Mouse (Mus musculus): ENCODE data around the gene Tmem151b.

The Tmem151b gene

GRCm38 (mm10) chr17:45564531-45565084, 15.1 kb upstream of the Tmem151b start:
- peak; percentile 50 for DNase-seq (ENCODE audit: low read depth, low spot score)

- peak; percentile 90 for DNase-seq (ENCODE audit: low read depth, low spot score)
Observed at GRCm38 (mm10) chr17:45563655-45564530, 14.4 kb upstream of the Tmem151b start, which contains the start of gene Slc35b2. Gene Slc35b2 (plus strand): TSS chr17:45563874.

DNA sequence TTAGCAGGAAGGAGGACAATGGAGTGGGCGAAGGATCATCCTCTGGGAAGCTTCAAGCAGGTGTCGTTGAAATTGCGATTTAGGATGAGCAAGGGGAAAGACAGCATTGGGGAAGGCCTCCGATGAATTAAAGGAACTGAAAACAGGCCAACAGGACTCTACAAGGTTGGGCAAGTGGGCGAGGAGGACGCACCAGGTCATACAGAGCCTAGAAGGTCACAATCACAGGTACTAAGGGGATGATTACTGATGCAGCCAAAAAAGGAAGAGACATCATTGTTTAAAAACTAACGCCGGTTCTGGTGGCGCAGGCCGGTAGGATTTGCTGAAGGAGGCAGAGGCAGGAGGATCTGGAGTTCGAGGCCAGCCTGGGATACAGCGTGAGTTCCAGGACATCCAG, 13.7 kb upstream of the Tmem151b start:
- no peak for DNase-seq (ENCODE audit: low read depth, low spot score)

DNA sequence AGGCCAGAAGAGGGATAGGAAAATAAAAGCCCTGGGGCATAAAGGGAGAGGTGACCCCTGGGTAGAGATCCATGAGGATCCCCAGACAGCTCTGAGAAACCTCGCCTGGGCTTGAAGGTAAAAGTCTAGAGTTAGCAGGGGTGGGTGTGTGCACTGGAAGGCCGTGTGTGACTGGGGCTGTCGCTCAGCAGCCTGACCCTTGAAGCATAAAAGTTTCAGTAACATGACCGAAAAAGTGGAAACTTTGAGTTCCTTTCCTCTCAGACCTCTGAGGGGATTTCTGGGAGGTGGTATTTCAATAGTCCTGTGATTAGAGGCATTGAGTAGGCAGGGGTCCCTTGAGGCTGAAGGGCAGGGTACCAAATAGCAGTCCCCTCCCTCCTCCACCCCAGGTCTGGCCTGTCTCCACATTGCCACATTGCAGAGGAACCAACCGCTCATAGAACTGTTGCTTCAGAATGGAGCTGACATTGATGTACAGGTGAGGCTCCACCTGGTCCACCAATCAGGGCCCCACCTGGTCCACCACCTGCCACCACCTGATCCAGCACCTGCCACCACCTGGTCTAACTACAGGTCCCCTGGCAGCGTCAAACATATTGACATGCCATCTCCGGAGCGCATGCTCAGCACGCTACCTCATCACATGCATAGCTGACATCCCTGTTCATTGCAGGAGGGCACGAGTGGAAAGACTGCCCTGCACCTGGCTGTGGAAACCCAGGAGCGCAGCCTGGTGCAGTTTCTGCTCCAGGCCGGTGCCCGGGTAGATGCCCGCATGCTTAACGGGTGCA, 10.5 kb upstream of the Tmem151b start:
- peak; percentile 16 for DNase-seq (ENCODE audit: low read depth, low spot score)

DNA sequence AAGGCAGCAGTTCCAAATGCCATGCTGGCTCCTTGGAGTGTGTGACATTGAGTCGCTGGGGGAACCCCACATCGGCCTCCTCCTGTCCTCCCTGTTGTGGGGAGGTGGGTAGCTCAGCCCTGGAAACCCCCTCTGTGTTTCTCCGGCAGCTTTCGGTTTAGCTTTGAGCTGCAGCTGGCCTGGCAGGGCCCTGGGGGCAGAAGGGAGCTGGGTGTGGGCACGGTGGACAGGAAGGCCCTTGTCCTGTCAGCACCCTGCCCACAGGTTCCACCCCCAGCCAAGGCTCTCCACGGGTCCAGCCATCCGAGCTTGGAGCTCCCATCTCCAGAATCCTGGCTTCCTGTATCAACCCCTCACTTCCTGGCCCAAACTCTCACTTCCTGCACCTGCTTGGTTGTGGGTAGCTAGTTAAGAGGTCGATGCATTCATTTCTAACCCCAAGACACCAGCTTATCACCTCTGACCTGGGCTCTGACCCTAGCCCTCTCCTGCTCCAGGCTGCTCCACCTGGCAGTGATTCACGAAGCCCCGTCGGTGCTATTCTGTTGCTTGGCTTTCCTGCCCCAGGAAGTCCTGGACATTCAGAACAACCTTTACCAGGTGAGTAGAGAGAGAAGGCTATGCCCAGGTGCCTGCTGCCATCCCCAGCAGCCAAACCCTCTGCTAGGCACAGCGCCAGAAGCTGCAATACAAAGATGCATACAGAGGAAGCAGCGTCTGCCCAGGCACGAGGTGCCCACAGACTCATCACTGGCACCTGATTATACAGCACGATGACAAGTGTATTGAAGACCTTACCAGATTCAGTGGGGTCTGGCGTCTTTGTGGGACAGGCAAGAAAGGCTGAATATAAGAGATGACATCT, 8.8 kb upstream of the Tmem151b start:
- peak; percentile 83 for DNase-seq (ENCODE audit: low read depth, low spot score)

GRCm38 (mm10) chr17:45557246-45557824, 7.9 kb upstream of the Tmem151b start:
- peak; percentile 68 for DNase-seq (ENCODE audit: low read depth, low spot score)

DNA sequence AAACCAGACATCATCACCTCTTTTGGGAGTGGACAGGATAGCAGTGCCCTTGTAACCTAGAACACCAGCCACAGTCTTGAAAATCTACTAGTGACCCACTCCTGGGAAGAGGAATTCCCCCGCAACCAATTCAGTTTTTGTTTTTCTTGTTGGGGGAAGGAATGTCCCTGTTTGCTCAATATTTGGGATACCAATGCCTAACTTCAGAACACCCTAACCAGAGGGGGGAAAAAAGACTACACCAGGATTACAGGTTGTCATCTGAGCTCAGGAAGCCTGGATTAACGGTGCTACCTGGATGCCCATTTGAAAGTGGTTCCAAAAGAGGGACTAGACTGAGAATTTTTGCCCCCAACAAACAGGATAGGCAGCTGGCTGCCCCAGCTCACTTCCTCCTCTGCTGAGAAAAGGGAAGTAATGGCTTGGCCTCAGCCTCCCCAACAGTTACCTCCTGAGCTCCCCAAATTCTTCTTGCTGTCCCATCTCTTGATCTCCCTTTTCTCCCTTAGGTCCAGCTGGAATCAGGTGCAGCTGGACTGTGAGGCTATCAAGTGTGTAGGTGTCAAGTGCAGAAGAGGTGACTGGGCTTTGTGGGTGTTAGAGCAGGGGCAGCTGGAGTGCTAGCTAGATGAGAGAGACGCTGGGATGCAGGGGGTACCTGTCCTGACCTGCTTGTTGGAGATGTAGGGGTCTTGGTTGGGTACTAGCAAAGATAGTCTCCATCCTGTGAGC, 7.2 kb upstream of the Tmem151b start:
- no peak for DNase-seq (ENCODE audit: low read depth, low spot score)

GRCm38 (mm10) chr17:45556107-45556489, 6.6 kb upstream of the Tmem151b start:
- no peak for DNase-seq (ENCODE audit: low read depth, low spot score)

- DNase-seq (ENCODE audit: low read depth, low spot score) = peak; percentile 96
Observed at GRCm38 (mm10) chr17:45555452-45556106, 6.1 kb upstream of the Tmem151b start, which contains the start of gene Nfkbie. Gene Nfkbie (plus strand): TSS chr17:45555703.

- peak; percentile 42 for DNase-seq (ENCODE audit: low read depth, low spot score)
Observed at GRCm38 (mm10) chr17:45554420-45554819, 4.9 kb upstream of the Tmem151b start.

DNA sequence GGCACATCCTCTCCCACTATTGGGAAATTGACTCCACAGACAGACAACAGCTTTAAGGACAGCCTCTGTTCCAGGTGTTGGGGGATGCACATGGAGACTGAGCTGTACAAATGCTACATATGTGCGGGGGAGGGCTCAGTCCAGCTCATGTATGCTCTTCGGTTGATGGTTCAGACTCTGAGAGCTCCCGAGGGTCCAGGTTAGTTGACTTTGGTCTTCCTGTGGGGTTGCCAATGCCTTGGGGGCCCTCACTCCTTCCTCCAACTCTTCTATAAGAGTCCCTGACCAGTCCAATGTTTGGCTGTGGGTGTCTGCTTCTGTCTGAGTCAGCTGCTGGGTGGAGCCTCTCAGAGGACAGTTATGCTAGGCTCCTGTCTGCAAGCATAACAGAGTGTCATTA, 3.6 kb upstream of the Tmem151b start:
- DNase-seq (ENCODE audit: low read depth, low spot score) = no peak

DNA sequence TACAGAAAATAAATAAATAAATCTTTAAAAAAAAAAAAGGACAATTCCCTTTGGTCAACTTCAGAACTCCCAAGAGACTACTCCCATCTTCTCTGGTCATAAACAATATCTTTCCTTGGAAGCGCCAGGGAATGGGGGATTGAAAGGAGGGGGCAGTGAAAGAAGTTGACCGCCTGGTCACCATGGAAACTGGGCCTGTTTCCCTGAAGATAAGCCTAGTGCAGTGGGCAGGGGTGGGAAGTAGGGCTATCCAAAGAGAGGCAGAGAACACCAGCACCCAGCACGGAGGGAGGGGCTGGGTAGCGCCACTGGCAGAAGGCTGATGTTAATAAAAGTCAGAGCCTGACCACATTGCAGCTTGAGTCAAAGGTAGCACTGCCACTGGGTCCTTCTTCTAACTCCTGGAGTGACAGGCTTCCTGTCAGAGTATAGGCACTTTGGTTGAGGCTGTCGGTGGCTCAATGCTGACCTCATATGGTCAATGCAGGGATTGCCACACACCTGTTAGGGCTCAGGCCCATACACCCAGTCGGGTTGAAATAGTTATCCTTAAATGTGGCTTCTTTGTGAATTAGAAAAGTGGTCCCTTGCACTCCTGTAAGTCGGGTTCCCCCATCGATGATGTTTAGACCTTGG, 2.5 kb upstream of the Tmem151b start:
- peak; percentile 86 for DNase-seq (ENCODE audit: low read depth, low spot score)

DNA sequence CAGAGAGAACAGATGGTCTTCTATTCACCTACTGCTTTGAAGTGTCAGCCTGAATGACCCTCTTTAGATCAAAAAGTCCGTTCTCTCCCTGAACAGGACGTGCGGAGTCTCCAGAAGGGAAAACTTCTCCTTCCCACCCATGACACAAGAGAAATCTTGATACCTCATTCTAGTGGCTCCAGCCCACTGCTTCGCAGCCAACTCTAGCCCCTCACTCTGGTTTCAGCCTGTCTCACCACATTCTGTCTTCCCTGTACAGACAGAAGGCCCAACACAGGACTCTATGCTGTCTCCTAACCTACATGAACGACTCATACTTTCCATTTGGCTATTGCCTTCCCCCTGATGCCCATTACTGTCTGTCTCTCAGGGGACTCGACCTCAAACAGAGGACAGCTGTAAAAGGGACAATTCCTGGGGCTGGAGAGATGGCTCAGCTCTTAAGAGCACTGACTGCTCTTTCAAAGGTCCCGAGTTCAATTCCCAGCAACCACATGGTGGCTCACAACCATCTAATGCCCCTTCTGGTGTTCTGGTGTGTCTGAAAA, 1.8 kb upstream of the Tmem151b start:
- DNase-seq (ENCODE audit: low read depth, low spot score) = no peak

GRCm38 (mm10) chr17:45550253-45550652, 776 bp upstream of the Tmem151b start:
- no peak for DNase-seq (ENCODE audit: low read depth, low spot score)

- DNase-seq (ENCODE audit: low read depth, low spot score) = peak; percentile 44
Observed at GRCm38 (mm10) chr17:45548541-45549512, 650 bp downstream of the Tmem151b start.

DNA sequence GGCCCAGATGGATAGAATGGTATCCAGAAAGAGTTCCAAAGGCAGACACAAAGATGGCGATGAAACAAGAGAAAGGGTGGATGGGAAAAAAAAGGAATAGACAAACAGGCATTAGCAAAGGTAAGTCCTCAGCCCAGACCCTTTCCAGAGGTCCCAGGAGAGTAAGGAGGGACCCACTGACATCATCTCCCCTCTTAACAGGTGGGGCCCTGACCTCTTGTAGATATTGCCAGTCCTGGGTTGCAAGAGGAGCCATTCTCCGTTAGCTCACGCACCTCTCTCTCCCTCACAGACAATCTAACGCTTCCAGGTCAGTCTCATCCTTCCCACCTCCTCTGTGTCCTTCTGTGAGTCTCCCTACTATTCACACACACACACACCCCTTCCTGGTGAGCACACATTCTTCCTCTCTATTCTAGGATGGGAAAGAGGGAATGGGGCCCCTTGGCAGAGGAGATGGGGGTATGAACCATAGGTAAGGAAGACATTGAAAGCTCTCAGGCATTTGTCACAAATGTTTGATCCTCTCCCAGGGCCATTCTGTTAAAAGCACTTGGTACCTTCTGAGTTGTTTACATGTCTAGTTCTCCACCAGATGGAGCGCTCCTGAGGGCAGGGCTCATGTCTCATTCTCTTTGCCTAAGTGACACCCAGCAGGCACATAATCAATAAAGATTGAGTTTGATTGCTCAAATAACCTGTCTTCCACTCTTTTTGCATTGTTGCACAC, 1.9 kb downstream of the Tmem151b start:
- DNase-seq (ENCODE audit: low read depth, low spot score) = no peak

DNA sequence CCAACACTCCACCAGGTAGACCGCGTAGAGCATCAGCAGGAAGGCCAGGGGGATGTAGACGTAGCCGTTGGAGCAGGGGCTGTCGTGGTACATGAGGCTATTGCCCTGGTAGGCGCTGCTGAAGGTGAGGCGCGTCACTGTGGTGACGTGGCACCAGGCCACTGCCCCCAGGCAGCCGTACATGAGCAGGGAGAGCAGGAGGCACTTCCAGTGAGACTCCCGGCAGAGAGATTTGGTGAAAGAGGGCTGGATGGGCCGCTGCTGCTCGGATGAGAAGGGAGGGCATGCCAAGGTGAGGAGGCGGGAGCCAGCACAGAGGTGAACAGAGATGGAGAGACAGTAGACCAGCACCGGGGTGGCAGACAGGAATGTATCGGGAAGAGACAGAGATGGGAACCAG, 2.5 kb downstream of the Tmem151b start:
- DNase-seq (ENCODE audit: low read depth, low spot score) = no peak
